Mouse (Mus musculus): ENCODE measurements around the gene Fry. TPM values are rescaled to one million over a fixed set of nuclear protein-coding genes. Genes with fewer than 3 reads are reported as not detected.
A peak's percentile ranks its signal among the peaks of the same experiment; 100 is the strongest.

Gene Fry
- polyA plus RNA-seq, 1 experiment from 2014 or later: 2.5 TPM

GRCm38 (mm10) chr5:150173869-150174268, 55.4 kb downstream of the Fry start:
- H3K27me3 ChIP-seq: no peaks in the 10 kb centered on the region
- no peak overlapping the region for H3K4me3 ChIP-seq (replicated peaks)
- H3K9me3 ChIP-seq (replicated peaks): peaks cover 3% of the 10 kb centered on the region; the same call in 1 of the 2 replicates
- no peak overlapping the region for H3K9ac ChIP-seq
- no peaks in the 10 kb centered on the region; the same call in 1 of the 2 replicates for H3K36me3 ChIP-seq (replicated peaks)
- no peak for ATAC-seq (ENCODE audit: insufficient read depth)
- H3K4me2 ChIP-seq: no peak overlapping the region
- H3K27ac ChIP-seq (replicated peaks): no peak overlapping the region
- peaks cover 26% of the 10 kb centered on the region for H3K4me1 ChIP-seq (replicated peaks)
- WGBS (ENCODE audit: insufficient replicate concordance): 53% methylated on average over 6 of the region's 6 CpGs

- H3K4me3 ChIP-seq (replicated peaks): no peak overlapping the region
- peaks cover 3% of the 10 kb centered on the region; the same call in 1 of the 2 replicates for H3K9me3 ChIP-seq (replicated peaks)
- H3K9ac ChIP-seq: no peak overlapping the region
- no peaks in the 10 kb centered on the region; the same call in 1 of the 2 replicates for H3K36me3 ChIP-seq (replicated peaks)
- no peak overlapping the region for H3K4me2 ChIP-seq
- peaks cover 29% of the 10 kb centered on the region for H3K4me1 ChIP-seq (replicated peaks)
- ATAC-seq (ENCODE audit: insufficient read depth): no peak
- no peak overlapping the region for H3K27ac ChIP-seq (replicated peaks)
- H3K27me3 ChIP-seq: no peaks in the 10 kb centered on the region
Measured at GRCm38 (mm10) chr5:150174950-150175349, 56.5 kb downstream of the Fry start.

- Histone ChIP-seq H3K9me3 (replicated peaks) (peaks cover 3% of the 10 kb centered on the region; the same call in 1 of the 2 replicates), H3K4me2 (peak overlapping the region; percentile 27; the same call in 1 of the 2 replicates), H3K27me3 (no peaks in the 10 kb centered on the region), H3K9ac (no peak overlapping the region), H3K27ac (replicated peaks) (0 out of 2 replicates have a peak overlapping the region, but pooled peaks have one; percentile 24), H3K4me3 (replicated peaks) (no peak overlapping the region), H3K4me1 (replicated peaks) (peaks cover 26% of the 10 kb centered on the region), H3K36me3 (replicated peaks) (no peaks in the 10 kb centered on the region; the same call in 1 of the 2 replicates)
- peak; percentile 49 for ATAC-seq (ENCODE audit: insufficient read depth)
- WGBS (ENCODE audit: insufficient replicate concordance): 22% methylated on average over 13 of the region's 13 CpGs
Measured at GRCm38 (mm10) chr5:150176251-150177015, 58.0 kb downstream of the Fry start.

GRCm38 (mm10) chr5:150177757-150178156, 59.3 kb downstream of the Fry start:
- Histone ChIP-seq H3K27me3 (no peaks in the 10 kb centered on the region), H3K9me3 (replicated peaks) (peaks cover 3% of the 10 kb centered on the region; the same call in 1 of the 2 replicates), H3K9ac (no peak overlapping the region), H3K36me3 (replicated peaks) (no peaks in the 10 kb centered on the region; the same call in 1 of the 2 replicates), H3K4me2 (no peak overlapping the region), H3K27ac (replicated peaks) (no peak overlapping the region), H3K4me1 (replicated peaks) (peaks cover 22% of the 10 kb centered on the region), H3K4me3 (replicated peaks) (no peak overlapping the region)
- ATAC-seq (ENCODE audit: insufficient read depth): no peak
- WGBS (ENCODE audit: insufficient replicate concordance): 68% methylated on average over 1 of the region's 1 CpGs

GRCm38 (mm10) chr5:150178194-150178801, 59.9 kb downstream of the Fry start:
- H3K9ac ChIP-seq: no peak overlapping the region
- no peaks in the 10 kb centered on the region; the same call in 1 of the 2 replicates for H3K36me3 ChIP-seq (replicated peaks)
- H3K27me3 ChIP-seq: no peaks in the 10 kb centered on the region
- H3K4me1 ChIP-seq (replicated peaks): peaks cover 22% of the 10 kb centered on the region
- no peak overlapping the region; the same call in 1 of the 2 replicates for H3K27ac ChIP-seq (replicated peaks)
- no peak; the same call in 1 of the 2 replicates for ATAC-seq (ENCODE audit: insufficient read depth)
- H3K4me2 ChIP-seq: no peak overlapping the region
- H3K4me3 ChIP-seq (replicated peaks): no peak overlapping the region
- peaks cover 3% of the 10 kb centered on the region; the same call in 1 of the 2 replicates for H3K9me3 ChIP-seq (replicated peaks)
- 33% methylated on average over 2 of the region's 2 CpGs for WGBS (ENCODE audit: insufficient replicate concordance)

GRCm38 (mm10) chr5:150180985-150181607, 62.7 kb downstream of the Fry start:
- no peak for ATAC-seq (ENCODE audit: insufficient read depth)
- H3K27me3 ChIP-seq: no peaks in the 10 kb centered on the region
- H3K4me3 ChIP-seq (replicated peaks): no peak overlapping the region
- H3K4me2 ChIP-seq: no peak overlapping the region
- H3K36me3 ChIP-seq (replicated peaks): no peaks in the 10 kb centered on the region
- H3K9ac ChIP-seq: no peak overlapping the region
- 48% methylated on average over 1 of the region's 1 CpGs for WGBS (ENCODE audit: insufficient replicate concordance)
- peaks cover 27% of the 10 kb centered on the region for H3K4me1 ChIP-seq (replicated peaks)
- H3K9me3 ChIP-seq (replicated peaks): no peaks in the 10 kb centered on the region
- H3K27ac ChIP-seq (replicated peaks): no peak overlapping the region

- no peak overlapping the region for H3K4me2 ChIP-seq
- WGBS (ENCODE audit: insufficient replicate concordance): 76% methylated on average over 3 of the region's 3 CpGs
- H3K9ac ChIP-seq: no peak overlapping the region
- H3K27me3 ChIP-seq: no peaks in the 10 kb centered on the region
- H3K27ac ChIP-seq (replicated peaks): no peak overlapping the region
- H3K9me3 ChIP-seq (replicated peaks): no peaks in the 10 kb centered on the region
- ATAC-seq (ENCODE audit: insufficient read depth): no peak
- no peaks in the 10 kb centered on the region for H3K36me3 ChIP-seq (replicated peaks)
- H3K4me3 ChIP-seq (replicated peaks): no peak overlapping the region
- H3K4me1 ChIP-seq (replicated peaks): peaks cover 6% of the 10 kb centered on the region
Measured at GRCm38 (mm10) chr5:150184959-150185358, 66.5 kb downstream of the Fry start.

- Histone ChIP-seq H3K36me3 (replicated peaks) (no peaks in the 10 kb centered on the region), H3K4me3 (replicated peaks) (no peak overlapping the region), H3K27me3 (no peaks in the 10 kb centered on the region), H3K27ac (replicated peaks) (no peak overlapping the region), H3K9ac (no peak overlapping the region), H3K4me1 (replicated peaks) (peaks cover 6% of the 10 kb centered on the region), H3K4me2 (no peak overlapping the region), H3K9me3 (replicated peaks) (no peaks in the 10 kb centered on the region)
- 67% methylated on average over 4 of the region's 4 CpGs for WGBS (ENCODE audit: insufficient replicate concordance)
- no peak for ATAC-seq (ENCODE audit: insufficient read depth)
Measured at GRCm38 (mm10) chr5:150186121-150186520, 67.7 kb downstream of the Fry start.

GRCm38 (mm10) chr5:150186676-150187075, 68.2 kb downstream of the Fry start:
- 0 out of 2 replicates have a peak, but pooled peaks have one; percentile 37 for ATAC-seq (ENCODE audit: insufficient read depth)
- WGBS (ENCODE audit: insufficient replicate concordance): 48% methylated on average over 4 of the region's 4 CpGs

GRCm38 (mm10) chr5:150188031-150188430, 69.6 kb downstream of the Fry start:
- H3K4me1 ChIP-seq (replicated peaks): peaks cover 6% of the 10 kb centered on the region
- ATAC-seq (ENCODE audit: insufficient read depth): no peak
- no peak overlapping the region for H3K4me2 ChIP-seq
- H3K27ac ChIP-seq (replicated peaks): no peak overlapping the region
- no peaks in the 10 kb centered on the region for H3K36me3 ChIP-seq (replicated peaks)
- no peaks in the 10 kb centered on the region for H3K9me3 ChIP-seq (replicated peaks)
- H3K4me3 ChIP-seq (replicated peaks): no peak overlapping the region
- 49% methylated on average over 4 of the region's 4 CpGs for whole genome bisulfite sequencing (ENCODE audit: insufficient replicate concordance)
- H3K9ac ChIP-seq: no peak overlapping the region
- no peaks in the 10 kb centered on the region for H3K27me3 ChIP-seq

More at GRCm38 (mm10) chr5:150186676-150187075, 68.2 kb downstream of the Fry start:
- no peak overlapping the region for H3K4me3 ChIP-seq (replicated peaks)
- no peak overlapping the region for H3K9ac ChIP-seq
- H3K9me3 ChIP-seq (replicated peaks): no peaks in the 10 kb centered on the region
- H3K4me2 ChIP-seq: no peak overlapping the region
- no peaks in the 10 kb centered on the region for H3K36me3 ChIP-seq (replicated peaks)
- no peak overlapping the region for H3K27ac ChIP-seq (replicated peaks)
- H3K4me1 ChIP-seq (replicated peaks): peaks cover 6% of the 10 kb centered on the region
- H3K27me3 ChIP-seq: no peaks in the 10 kb centered on the region
